Mouse (Mus musculus) bone marrow, adult 2 months (tissue): ENCODE data around the gene Pmm1. TPM values are rescaled to one million over a fixed set of nuclear protein-coding genes. Genes with fewer than 3 reads are reported as not detected.
A peak's percentile ranks its signal among the peaks of the same experiment; 100 is the strongest.
"Not testable (repeated sequence)": the region's sequence is repeated elsewhere in the genome, so short reads cannot be mapped to it uniquely, and the experiment has no call there.

ENCODE experiments used
- H3K27ac ChIP-seq: fragments of 200-500 bp; 2 replicates; pipeline ENCODE4 v1.5.1; 2012; ENCODE audit warnings: low read depth, mild to moderate bottlenecking, control low read depth, inconsistent platforms, low read length; ENCODE audit not compliant: control insufficient read depth, poor library complexity, insufficient read depth
- H3K4me1 ChIP-seq: fragments of 200-500 bp; 2 replicates; pipeline ENCODE4 v1.6.1; 2011; ENCODE audit warnings: low read length; ENCODE audit not compliant: control insufficient read depth, insufficient read depth
- H3K4me3 ChIP-seq: fragments of 200-500 bp; replicated peaks from 2 replicates; pipeline ENCODE3; 2011; ENCODE audit warnings: mild to moderate bottlenecking, low read depth, low read length, control low read depth; ENCODE audit not compliant: control insufficient read depth
- CTCF ChIP-seq: fragments of 200-500 bp; IDR thresholded peaks from 2 replicates; pipeline ENCODE4 v1.5.1; 2011; ENCODE audit warnings: low read length, control low read depth; ENCODE audit not compliant: control insufficient read depth, insufficient read depth
- POLR2A ChIP-seq: fragments of 200-500 bp; IDR thresholded peaks from 2 replicates; pipeline ENCODE4 v1.6.1; 2011; ENCODE audit warnings: low read depth, mild to moderate bottlenecking, control low read depth, low read length, borderline replicate concordance; ENCODE audit not compliant: control insufficient read depth
- WGBS: fragments of 180-500 bp; shearing (Covaris S2); methylation state at CpG from one replicate; pipeline ENCODE4 v1.1.7; 2018; 5-methylcytosine and 5-hydroxymethylcytosine counted together
- polyA plus RNA-seq: library from polyadenylated mRNA; stranded (reverse); fragments of >200 nt; gene quantifications from 2 replicates; pipeline ENCODE4 v1.2.4, GENCODE M21; 2011; ENCODE audit warnings: low replicate concordance; ENCODE audit not compliant: missing spikeins, insufficient read depth, insufficient read length

Gene Pmm1
- polyA plus RNA-seq, 1 experiment, result 51.8 TPM

DNA sequence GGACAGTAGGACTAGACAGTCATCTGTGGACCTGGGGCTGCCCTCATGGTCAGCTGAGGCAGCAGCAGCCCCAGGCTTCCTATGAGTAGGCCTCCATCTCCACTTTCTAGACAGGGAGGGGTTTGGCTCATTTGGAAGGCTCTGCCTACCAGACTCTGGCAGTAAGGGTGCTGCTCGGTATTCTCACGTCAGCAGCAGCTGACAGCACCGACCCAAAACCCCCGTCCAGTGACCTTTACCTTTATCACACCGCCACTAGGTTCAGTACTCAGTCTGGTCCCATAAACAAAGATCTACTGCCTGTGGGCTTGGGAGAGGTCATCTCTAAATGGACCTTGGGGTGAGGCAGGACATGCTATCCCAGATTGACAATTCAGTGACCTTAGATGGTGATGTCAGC lies 45.1 kb downstream of the Pmm1 start:
- H3K27ac ChIP-seq, result no peak overlapping the region
- TF ChIP-seq POLR2A, result no peak
- no peak for TF ChIP-seq CTCF
- 88% methylated on average over 5 of the region's 5 CpGs for whole genome bisulfite sequencing

DNA sequence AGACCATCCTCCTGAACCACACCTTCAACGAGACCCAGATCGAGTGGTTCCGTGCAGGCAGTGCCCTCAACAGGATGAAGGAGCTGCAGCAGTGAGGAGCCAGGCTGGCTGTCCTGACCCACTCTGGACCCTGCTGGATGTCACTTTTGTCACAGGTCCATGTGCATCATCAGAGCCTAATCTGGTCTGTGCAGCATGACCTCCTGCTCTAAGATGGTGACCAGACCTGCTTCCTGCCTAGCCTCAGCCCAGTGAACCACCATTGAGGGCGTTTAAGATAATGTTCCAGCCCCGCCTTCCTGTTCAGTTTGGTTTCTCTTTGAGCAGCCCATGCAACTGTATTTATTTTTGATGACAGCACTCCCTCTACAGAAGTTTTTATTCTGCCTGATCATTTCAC lies 46.1 kb downstream of the Pmm1 start:
- WGBS, result 64% methylated on average over 5 of the region's 5 CpGs
- Histone ChIP-seq H3K4me3 (no peak overlapping the region), H3K4me1 (no peaks in the 10 kb centered on the region), H3K27ac (no peak overlapping the region)
- TF ChIP-seq POLR2A, result no peak

More for the DNA sequence above, 45.1 kb downstream of the Pmm1 start:
- no peak overlapping the region for H3K4me3 ChIP-seq
- H3K4me1 ChIP-seq, result no peaks in the 10 kb centered on the region

DNA sequence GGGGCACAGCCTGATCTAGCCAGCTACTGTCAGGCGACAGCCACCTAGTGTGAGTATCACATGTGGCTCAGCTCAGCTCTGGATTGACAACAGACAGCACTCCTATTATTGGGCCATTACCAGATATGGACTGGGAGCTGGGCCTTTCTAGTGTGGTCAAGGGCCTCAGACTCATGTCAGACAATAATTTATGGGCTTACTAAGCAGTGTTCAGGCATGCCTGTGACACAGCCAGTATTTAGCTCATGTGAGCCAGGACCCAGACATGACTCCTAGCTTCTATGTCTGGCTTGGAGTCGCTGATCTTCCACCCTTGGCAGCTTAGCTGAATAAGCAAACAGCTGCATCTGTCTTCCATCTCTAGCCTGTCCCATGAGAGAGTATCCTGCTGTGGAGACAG lies 48.2 kb downstream of the Pmm1 start:
- Histone ChIP-seq H3K27ac (no peak overlapping the region), H3K4me3 (no peak overlapping the region), H3K4me1 (no peaks in the 10 kb centered on the region)
- TF ChIP-seq CTCF, result no peak
- no peak for TF ChIP-seq POLR2A
- 87% methylated on average over 2 of the region's 2 CpGs for WGBS

DNA sequence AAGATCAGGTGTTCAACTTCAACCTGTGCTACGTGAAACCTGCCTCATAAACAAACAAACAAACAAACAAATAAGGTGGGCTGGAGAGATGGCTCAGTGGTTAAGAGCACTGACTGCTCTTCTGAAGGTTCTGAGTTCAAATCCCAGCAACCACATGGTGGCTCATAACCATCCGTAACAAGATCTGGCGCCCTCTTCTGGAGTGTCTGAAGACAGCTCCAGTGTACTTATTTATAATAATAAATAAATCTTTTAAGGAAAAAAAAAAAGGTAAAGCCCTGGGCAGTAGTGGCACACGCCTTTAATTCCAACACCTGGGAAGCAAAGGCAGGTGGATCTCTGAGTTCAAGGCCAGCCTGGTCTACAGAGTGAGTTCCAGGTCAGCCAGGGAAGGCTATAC lies 52.0 kb downstream of the Pmm1 start:
- H3K4me3 ChIP-seq, H3K27ac ChIP-seq, H3K4me1 ChIP-seq: not testable (repeated sequence)
- WGBS, result 76% methylated on average over 4 of the region's 4 CpGs

DNA sequence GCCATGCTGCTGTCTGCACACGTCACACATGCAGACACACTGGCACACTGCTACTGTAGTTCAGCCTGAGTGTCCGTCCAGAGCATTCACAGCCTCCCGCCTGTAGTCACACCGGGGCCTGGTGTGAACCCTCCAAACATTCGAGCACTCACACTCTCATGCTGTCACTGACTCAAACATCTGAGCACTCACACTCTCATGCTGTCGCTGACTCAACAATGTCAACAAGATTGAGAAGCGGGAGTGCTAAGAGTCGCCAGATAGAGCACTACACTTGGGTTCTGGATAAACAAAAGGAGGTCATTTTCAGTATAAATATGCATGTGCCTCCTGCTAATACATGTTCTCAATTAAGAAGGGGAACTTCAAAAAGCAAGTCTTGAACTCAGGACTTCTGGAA lies 52.8 kb downstream of the Pmm1 start:
- Histone ChIP-seq H3K4me3 (no peak overlapping the region), H3K4me1 (no peaks in the 10 kb centered on the region), H3K27ac (no peak overlapping the region)
- TF ChIP-seq CTCF (no peak), POLR2A (no peak)
- 88% methylated on average over 8 of the region's 8 CpGs for WGBS

DNA sequence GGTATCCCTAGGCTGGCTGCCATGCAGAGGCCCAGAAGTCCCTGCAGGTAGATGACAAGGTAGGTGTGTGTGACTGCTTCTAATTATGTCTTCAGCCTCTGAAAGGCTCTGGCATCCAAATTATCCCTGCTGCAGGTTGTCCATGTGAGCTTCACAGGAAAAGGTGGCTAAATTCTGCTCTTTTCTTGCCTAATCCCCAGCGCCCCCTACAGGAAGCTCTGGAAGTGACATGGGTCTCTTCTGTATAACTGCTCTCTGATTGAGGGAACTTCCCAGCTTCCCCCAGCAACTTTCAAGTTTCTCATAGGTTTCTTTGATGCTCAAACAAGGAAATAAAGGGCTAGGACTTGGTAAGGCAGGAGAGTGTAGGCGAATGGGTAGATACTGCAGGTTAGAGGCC lies 55.8 kb downstream of the Pmm1 start:
- TF ChIP-seq POLR2A (no peak), CTCF (peak; percentile 42)
- no peaks in the 10 kb centered on the region for H3K4me1 ChIP-seq
- H3K27ac ChIP-seq, result no peak overlapping the region
- 34% methylated on average over 2 of the region's 2 CpGs for WGBS
- no peak overlapping the region for H3K4me3 ChIP-seq

Other genes with a start within 250 kb of the Pmm1 start
- gene Zc3h7b, start 215.9 kb downstream of the Pmm1 start, polyA plus RNA-seq, result 10.8 and 16.1 TPM in 2 replicates
- gene Rangap1, start 215.4 kb downstream of the Pmm1 start, polyA plus RNA-seq, result 66.5 and 91.3 TPM in 2 replicates
- 6.4 and 16.2 TPM in 2 replicates for gene Tef, start 158.5 kb downstream of the Pmm1 start, polyA plus RNA-seq
- 6.6 and 9.2 TPM in 2 replicates for gene Tob2, start 102.1 kb downstream of the Pmm1 start, polyA plus RNA-seq
- gene Phf5a, start 89.0 kb downstream of the Pmm1 start, polyA plus RNA-seq, result 74.5 and 96.7 TPM in 2 replicates
- 41.0 and 71.1 TPM in 2 replicates for gene Aco2, start 88.6 kb downstream of the Pmm1 start, polyA plus RNA-seq
- gene Polr3h, start 34.7 kb downstream of the Pmm1 start, polyA plus RNA-seq, result 12.4 and 12.5 TPM in 2 replicates
- 0.80 TPM in 1 of 2 replicates, not detected in the other for gene Csdc2, start 24.2 kb downstream of the Pmm1 start, polyA plus RNA-seq
- gene 1700029P11Rik, start 19.6 kb upstream of the Pmm1 start, polyA plus RNA-seq, result 3.0 TPM in 1 of 2 replicates, not detected in the other
- 60.8 and 96.2 TPM in 2 replicates for gene Xrcc6, start 26.9 kb upstream of the Pmm1 start, polyA plus RNA-seq
- 12.5 and 22.7 TPM in 2 replicates for gene Desi1, start 72.9 kb upstream of the Pmm1 start, polyA plus RNA-seq
- 119 and 144 TPM in 2 replicates for gene Snu13, start 86.7 kb upstream of the Pmm1 start, polyA plus RNA-seq
- not detected in 2 replicates for gene 4930407I10Rik, start 98.2 kb upstream of the Pmm1 start, polyA plus RNA-seq
- not detected in 2 replicates for gene Mei1, start 109.1 kb upstream of the Pmm1 start, polyA plus RNA-seq
- gene Ccdc134, start 167.0 kb upstream of the Pmm1 start, polyA plus RNA-seq, result 23.8 and 28.2 TPM in 2 replicates
- 19.3 and 46.3 TPM in 2 replicates for gene Srebf2, start 186.3 kb upstream of the Pmm1 start, polyA plus RNA-seq